Mouse (Mus musculus) effector memory CD4-positive, alpha-beta T cell, adult 7 months (primary cell): ENCODE results near the gene Ceacam13. TPM values are rescaled to one million over a fixed set of nuclear protein-coding genes. Genes with fewer than 3 reads are reported as not detected.

Source experiments
- polyA plus RNA-seq: library from polyadenylated mRNA; unstranded; fragments of 100-300 nt; shearing (Covaris generic); gene quantifications from one replicate; pipeline ENCODE4 v1.2.1, GENCODE M21; 2017

The Ceacam13 gene
- polyA plus RNA-seq, result not detected

DNA sequence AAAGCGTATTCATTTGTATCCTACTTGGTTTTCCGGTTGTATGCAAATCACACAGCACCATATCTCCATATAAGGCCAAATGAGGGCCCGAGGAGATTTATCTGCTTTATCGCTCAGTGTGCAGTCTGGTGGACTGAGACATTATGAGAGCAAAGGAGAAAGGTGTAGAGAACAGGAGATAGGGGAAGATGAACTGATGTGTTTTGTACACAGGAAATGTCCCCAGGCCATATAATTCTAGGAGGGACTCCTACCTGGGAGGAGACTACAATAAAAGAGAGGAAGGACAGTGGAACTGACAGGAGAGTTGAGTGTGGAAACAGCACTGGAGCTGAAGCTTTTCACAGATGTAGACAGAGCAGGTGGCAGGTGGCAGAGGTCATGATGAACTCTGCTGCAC is at the start of gene Ceacam13:
Gene Ceacam13 (plus strand): TSS at position 301 of the 400 bp plus-strand sequence.

DNA sequence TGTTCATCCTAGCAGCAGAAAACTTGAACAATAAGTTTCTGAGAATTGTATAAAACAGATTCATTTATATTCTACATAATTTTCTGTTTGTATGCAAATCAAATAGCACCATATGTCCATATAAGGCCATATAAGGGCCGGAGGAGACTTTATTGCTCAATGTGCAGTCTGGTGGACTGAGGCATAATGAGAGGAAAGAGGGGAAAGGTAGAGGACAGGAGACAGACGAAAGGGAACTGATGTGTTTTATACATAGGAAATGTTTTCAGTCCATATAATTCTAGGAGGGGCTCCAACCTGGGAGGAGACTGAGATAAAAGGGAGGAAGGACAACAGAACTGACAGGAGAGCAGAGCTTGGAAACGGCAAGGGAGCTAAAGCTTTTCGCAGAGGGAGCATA is 37.9 kb upstream of the Ceacam13 start, which contains the start of gene Ceacam11:
Gene Ceacam11 (plus strand): TSS at position 301 of the 400 bp plus-strand sequence.

DNA sequence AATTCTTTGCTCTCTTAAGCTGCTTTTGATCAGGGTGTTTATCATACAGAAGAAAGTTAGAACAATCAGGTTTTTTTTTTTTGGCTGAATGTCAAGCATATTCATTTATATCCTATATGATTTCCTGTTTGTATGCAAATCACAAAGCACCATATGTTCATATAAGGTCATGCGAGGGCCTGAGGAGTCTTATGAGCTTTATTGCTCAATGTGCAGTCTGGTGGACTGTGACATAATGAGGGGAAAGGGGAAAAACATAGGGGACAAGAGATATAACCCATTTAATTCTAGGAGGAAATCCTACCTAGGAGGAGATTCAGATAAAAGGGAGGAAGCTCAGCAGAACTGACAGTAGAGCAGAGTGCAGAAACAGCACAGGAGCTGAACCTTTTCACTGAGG is 55.9 kb downstream of the Ceacam13 start, which contains the start of gene Ceacam12:
Gene Ceacam12 (plus strand): TSS at position 301 of the 400 bp plus-strand sequence.

Other genes starting within 250 kb of the Ceacam13 start
- not detected for gene Ceacam14, start 197.3 kb upstream of the Ceacam13 start, polyA plus RNA-seq
- not detected for gene Gm5155, start 138.1 kb upstream of the Ceacam13 start, polyA plus RNA-seq
- gene Ceacam11, start 37.8 kb upstream of the Ceacam13 start, polyA plus RNA-seq, result not detected
- gene Ceacam12, start 56.0 kb downstream of the Ceacam13 start, polyA plus RNA-seq, result not detected
- gene Igfl3, start 166.6 kb downstream of the Ceacam13 start, polyA plus RNA-seq, result not detected
- gene Mill1, start 235.5 kb downstream of the Ceacam13 start, polyA plus RNA-seq, result not detected